Mouse (Mus musculus): ENCODE measurements around the gene Musk. TPM values are rescaled to one million over a fixed set of nuclear protein-coding genes. Genes with fewer than 3 reads are reported as not detected.

Gene Musk
- 0.02 and 0.93 TPM in 2 replicates for polyA plus RNA-seq (2012; rRNA removed)

GRCm38 (mm10) chr4:58285687-58286086 lies at the start of gene Musk:
Musk (plus strand) TSS chr4:58285960.

Other genes with a start within 250 kb of the Musk start
- 2.7 and 4.1 TPM in 2 replicates for gene Svep1, start 79.1 kb upstream of the Musk start, polyA plus RNA-seq (2012; rRNA removed)

All from central nervous system, embryonic 11.5 days (tissue).